Mouse (Mus musculus) midbrain, embryonic 16.5 days (tissue): ENCODE measurements around the gene Gm21958. TPM values are rescaled to one million over a fixed set of nuclear protein-coding genes. Genes with fewer than 3 reads are reported as not detected.
A peak's percentile ranks its signal among the peaks of the same experiment; 100 is the strongest.

Source experiments
- ATAC-seq: fragments of 200-750 bp; cut with Nextera tagmentation; 2 replicates; pipeline ENCODE4 v1.8.0; 2017; ENCODE audit warnings: moderate TSS enrichment
- H3K27ac ChIP-seq: fragments of 300-500 bp; sonication (generic); 2 replicates; pipeline ENCODE4 v1.5.1; 2014; ENCODE audit warnings: mild to moderate bottlenecking, low read length, mixed read lengths
- H3K27me3 ChIP-seq: fragments of 300-500 bp; sonication (generic); 2 replicates; pipeline ENCODE4 v1.6.1; 2014; ENCODE audit warnings: low read depth, low read length, mixed read lengths; ENCODE audit not compliant: control insufficient read depth, insufficient read depth
- H3K36me3 ChIP-seq: fragments of 300-500 bp; sonication (generic); 2 replicates; pipeline ENCODE4 v1.6.1; 2014; ENCODE audit warnings: mild to moderate bottlenecking, low read length, moderate library complexity, mixed read lengths; ENCODE audit not compliant: control insufficient read depth, insufficient read depth
- H3K4me1 ChIP-seq: fragments of 300-500 bp; sonication (generic); 2 replicates; pipeline ENCODE4 v1.6.1; 2014; ENCODE audit warnings: mild to moderate bottlenecking, low read length, mixed read lengths; ENCODE audit not compliant: control insufficient read depth, insufficient read depth
- H3K4me2 ChIP-seq: fragments of 300-500 bp; sonication (generic); 2 replicates; pipeline ENCODE4 v1.6.1; 2014; ENCODE audit warnings: mild to moderate bottlenecking, low read length, mixed read lengths
- H3K4me3 ChIP-seq: fragments of 300-500 bp; sonication (generic); 2 replicates; pipeline ENCODE4 v1.5.1; 2014; ENCODE audit warnings: low read depth, mild to moderate bottlenecking, low read length, moderate library complexity, mixed read lengths
- H3K9ac ChIP-seq: fragments of 300-500 bp; sonication (generic); 2 replicates; pipeline ENCODE4 v1.6.1; 2014; ENCODE audit warnings: low read depth, low read length, mixed read lengths
- H3K9me3 ChIP-seq: fragments of 300-500 bp; sonication (generic); replicated peaks from 2 replicates; pipeline ENCODE4 v1.6.1; 2014; ENCODE audit warnings: mild to moderate bottlenecking, low read length, mixed read lengths; ENCODE audit not compliant: control insufficient read depth, poor library complexity, severe bottlenecking
- WGBS: fragments of 180-500 bp; shearing (Covaris S2); extraction: QIAGEN DNeasy Blood & Tissue Kit; methylation state at CpG from one replicate; pipeline ENCODE4 v1.1.7; 2014; 5-methylcytosine and 5-hydroxymethylcytosine counted together
- polyA plus RNA-seq: library from polyadenylated mRNA; unstranded; fragments of >200 nt; fragmentation: Nextera tagmentation; extraction: Ambion mirVana; gene quantifications from 2 replicates; pipeline ENCODE4 v1.2.1, GENCODE M21; 2015

Gene Gm21958
- polyA plus RNA-seq, 1 experiment from 2014 or later, result 1.3 TPM

- no peak overlapping the region for H3K4me2 ChIP-seq
- H3K4me1 ChIP-seq, result 0 out of 2 replicates have a peak, but pooled peaks cover 2% of the 10 kb centered on the region
- H3K9me3 ChIP-seq, result no peaks in the 10 kb centered on the region
- WGBS, result 49% methylated on average over 13 of the region's 13 CpGs
- H3K9ac ChIP-seq, result no peak overlapping the region
- H3K36me3 ChIP-seq, result no peaks in the 10 kb centered on the region
- no peak overlapping the region for H3K27ac ChIP-seq
- H3K27me3 ChIP-seq, result no peaks in the 10 kb centered on the region
- no peak overlapping the region for H3K4me3 ChIP-seq
- peak; percentile 56; the same call in 1 of the 2 replicates for ATAC-seq
These were observed 41.3 kb downstream of the Gm21958 start for GRCm38 (mm10) chr3:54672557-54673529.

GRCm38 (mm10) chr3:54672111-54672510 lies 42.0 kb downstream of the Gm21958 start:
- Histone ChIP-seq H3K4me2 (no peak overlapping the region), H3K4me1 (0 out of 2 replicates have a peak, but pooled peaks cover 2% of the 10 kb centered on the region), H3K9me3 (no peaks in the 10 kb centered on the region), H3K36me3 (no peaks in the 10 kb centered on the region), H3K4me3 (no peak overlapping the region), H3K27ac (no peak overlapping the region), H3K9ac (no peak overlapping the region), H3K27me3 (no peaks in the 10 kb centered on the region)
- 78% methylated on average over 3 of the region's 3 CpGs for WGBS
- ATAC-seq, result peak; percentile 25; the same call in 1 of the 2 replicates

DNA sequence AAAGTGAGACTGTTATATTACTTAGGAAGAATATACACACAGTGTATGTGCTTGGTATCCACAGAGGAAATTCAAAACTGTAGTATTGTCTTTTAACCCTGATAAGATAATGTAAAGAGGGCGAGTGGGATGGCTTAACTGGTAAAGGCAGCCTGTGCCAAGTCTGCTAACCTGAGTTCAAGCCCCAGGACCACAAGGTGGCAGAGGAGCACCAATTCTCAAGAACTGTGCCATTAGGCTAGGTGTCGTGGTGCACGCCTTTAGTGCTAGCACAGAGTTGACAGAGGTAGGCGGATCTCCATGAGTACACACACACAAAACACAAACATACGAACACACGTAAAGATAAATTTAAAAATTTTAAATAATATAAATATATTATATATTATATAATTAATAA lies 44.6 kb downstream of the Gm21958 start:
- Histone ChIP-seq H3K27ac (no peak overlapping the region), H3K9ac (no peak overlapping the region), H3K4me2 (no peak overlapping the region), H3K4me3 (no peak overlapping the region), H3K36me3 (no peaks in the 10 kb centered on the region), H3K4me1 (0 out of 2 replicates have a peak, but pooled peaks cover 2% of the 10 kb centered on the region), H3K27me3 (no peaks in the 10 kb centered on the region), H3K9me3 (no peaks in the 10 kb centered on the region)
- WGBS, result 85% methylated on average over 6 of the region's 6 CpGs
- no peak for ATAC-seq

DNA sequence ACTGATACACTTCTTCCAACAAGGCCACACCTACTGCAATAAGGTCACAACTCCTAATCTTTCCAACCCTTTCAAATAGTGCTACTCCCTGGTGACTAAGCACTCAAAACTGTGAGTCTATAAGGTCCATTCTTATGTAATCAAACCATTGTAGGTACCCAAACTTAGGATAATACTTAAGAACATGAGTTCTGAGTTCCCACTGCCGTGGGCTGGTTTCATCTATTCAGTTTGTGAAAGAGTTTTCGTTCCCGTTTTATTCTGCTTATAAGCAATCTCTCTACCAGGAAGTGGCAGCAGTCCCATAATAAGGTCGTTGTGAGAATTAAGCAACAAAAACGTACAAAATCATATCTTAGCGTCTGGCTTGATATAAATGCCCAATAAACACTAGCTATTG lies 45.4 kb downstream of the Gm21958 start:
- no peak overlapping the region for H3K4me3 ChIP-seq
- no peaks in the 10 kb centered on the region for H3K36me3 ChIP-seq
- no peak overlapping the region for H3K27ac ChIP-seq
- no peak for ATAC-seq
- no peak overlapping the region for H3K4me2 ChIP-seq
- H3K27me3 ChIP-seq, result no peaks in the 10 kb centered on the region
- H3K9me3 ChIP-seq, result no peaks in the 10 kb centered on the region
- H3K4me1 ChIP-seq, result 0 out of 2 replicates have a peak, but pooled peaks cover 2% of the 10 kb centered on the region
- WGBS, result 88% methylated on average over 6 of the region's 6 CpGs
- H3K9ac ChIP-seq, result no peak overlapping the region

GRCm38 (mm10) chr3:54668141-54668540 lies 46.0 kb downstream of the Gm21958 start:
- Histone ChIP-seq H3K4me1 (0 out of 2 replicates have a peak, but pooled peaks cover 2% of the 10 kb centered on the region), H3K27me3 (no peaks in the 10 kb centered on the region), H3K9ac (no peak overlapping the region), H3K9me3 (no peaks in the 10 kb centered on the region), H3K4me3 (no peak overlapping the region), H3K36me3 (no peaks in the 10 kb centered on the region), H3K4me2 (no peak overlapping the region), H3K27ac (no peak overlapping the region)
- WGBS, result 85% methylated on average over 3 of the region's 3 CpGs
- ATAC-seq, result no peak

Other genes starting within 250 kb of the Gm21958 start
- gene Supt20, start 21.5 kb downstream of the Gm21958 start, polyA plus RNA-seq, result 89.9 and 97.6 TPM in 2 replicates
- gene Exosc8, start 21.0 kb upstream of the Gm21958 start, polyA plus RNA-seq, result 69.5 and 76.0 TPM in 2 replicates
- 46.5 and 50.0 TPM in 2 replicates for gene Alg5, start 21.2 kb upstream of the Gm21958 start, polyA plus RNA-seq
- gene Smad9, start 41.2 kb upstream of the Gm21958 start, polyA plus RNA-seq, result 0.34 and 0.55 TPM in 2 replicates
- gene Rfxap, start 93.4 kb upstream of the Gm21958 start, polyA plus RNA-seq, result 42.2 and 42.3 TPM in 2 replicates
- 1.5 and 1.9 TPM in 2 replicates for gene Sertm1, start 201.5 kb upstream of the Gm21958 start, polyA plus RNA-seq